Mouse (Mus musculus) liver, postnatal 0 days (tissue): Measurements from ENCODE around the gene Plscr1.
A peak's percentile ranks its signal among the peaks of the same experiment; 100 is the strongest.

Experiments used
- CTCF ChIP-seq: sonication (generic); IDR thresholded peaks from 2 replicates; pipeline ENCODE4 v1.5.1; 2016; ENCODE audit warnings: antibody characterized with exemption, low read depth
- EP300 ChIP-seq: IDR thresholded peaks from 2 replicates; pipeline ENCODE4 v1.6.1; 2016; ENCODE audit warnings: antibody characterized with exemption, low read depth, mild to moderate bottlenecking

DNA sequence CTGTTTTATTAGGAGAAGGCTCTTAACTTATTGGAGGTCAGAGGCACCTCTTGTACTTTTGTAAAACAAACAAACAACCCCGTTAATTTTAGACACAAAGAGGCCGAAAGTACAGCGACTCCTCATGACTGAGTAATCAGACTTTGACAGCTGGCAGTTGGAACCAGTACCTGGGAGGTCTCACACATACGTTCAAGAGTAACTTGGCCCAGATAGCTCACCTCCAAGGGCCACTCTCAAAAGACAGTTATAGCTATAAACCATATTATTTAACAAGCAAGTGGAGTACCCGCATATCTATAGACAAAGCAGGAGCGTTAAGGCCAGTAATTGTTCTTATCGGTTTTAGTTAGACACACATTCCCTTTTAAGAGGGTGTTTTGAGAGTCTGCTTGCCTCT lies 26.8 kb downstream of the Plscr1 start:
- TF ChIP-seq CTCF (no peak), EP300 (0 out of 2 replicates have a peak, but pooled peaks have one; percentile 42)
